Comparison of ENCODE assay signal across 10 mouse cellular contexts in genomic region chr12:8348733-8349513, GRCm38 (mm10). TPM values are rescaled to one million over a fixed set of nuclear protein-coding genes. Genes with fewer than 3 reads are reported as not detected.
A peak's percentile ranks its signal among the peaks of the same experiment; 100 is the strongest.
DNase-seq lines count a peak whose midpoint lies in the region; ATAC-seq and TF ChIP-seq lines count a peak whose summit lies in the region.
"Had no signal": no experiment of that assay in that cellular context is flagged by ENCODE, and none has a peak within 500 bp of the region (broad histone marks: within the 10 kb centered on the region; RNA-seq: fewer than 3 reads in every experiment).

No protein-coding gene starts in this region.

- WGBS in kidney, adult 2 months: 64% methylated on average over 9 of the region's 9 CpGs

- TF ChIP-seq POLR2A in kidney, adult 2 months (IDR thresholded peaks at IDR 0.05; ENCODE audit: low read depth, low read length): no peak
- no peak for TF ChIP-seq POLR2A in cortical plate, adult 2 months (IDR thresholded peaks at IDR 0.05; ENCODE audit: extremely low read depth, insufficient read depth, low read length)

- ATAC-seq in granulocyte monocyte progenitor cell, adult 5-6 weeks (replicated peaks; ENCODE audit: poor library complexity, severe bottlenecking): peak; percentile 23
- ATAC-seq: forebrain, postnatal 0 days; Patski had no signal

- peaks cover 13% of the 10 kb centered on the region for H3K4me1 ChIP-seq in kidney, adult 2 months (ENCODE audit: control insufficient read depth, insufficient read depth, low read length)
- H3K4me1 ChIP-seq in cortical plate, adult 2 months (ENCODE audit: control insufficient read depth, insufficient read depth, low read length): peaks cover 20% of the 10 kb centered on the region

- TF ChIP-seq CTCF in kidney, adult 2 months (conservative IDR thresholded peaks at IDR 0.05; ENCODE audit: insufficient read depth, insufficient read length, low read depth, low read length): no peak
- TF ChIP-seq CTCF in cortical plate, adult 2 months (IDR thresholded peaks at IDR 0.05; ENCODE audit: extremely low read depth, insufficient read depth, low read length): no peak

- H3K27ac ChIP-seq in kidney, adult 2 months (ENCODE audit: insufficient read depth, low read depth, low read length): peak overlapping the region; percentile 5; the same call in 1 of the 2 replicates
- peak overlapping the region; percentile 62; the same call in 1 of the 2 replicates for H3K27ac ChIP-seq in cortical plate, adult 2 months (ENCODE audit: insufficient read depth, low read length)

- DNase-seq in kidney, adult 2 months: peak; percentile 54
- no peak for DNase-seq in kidney, adult 18-20 months
- DNase-seq in lung, postnatal 25 days (ENCODE audit: low spot score): peak; percentile 85
- no peak for DNase-seq in cerebellum, postnatal 25 days
- DNase-seq in spleen, postnatal 14 days (ENCODE audit: low spot score in 2 of 2): no peak
- DNase-seq: forebrain, postnatal 0 days had no signal

- H3K36me3 ChIP-seq in kidney, adult 2 months (ENCODE audit: control insufficient read depth, insufficient read depth, low read length): no peaks in the 10 kb centered on the region

- no peak overlapping the region for H3K4me3 ChIP-seq in kidney, adult 2 months (ENCODE audit: insufficient read depth, low read depth, low read length)
- H3K4me3 ChIP-seq in cortical plate, adult 2 months (ENCODE audit: insufficient read depth, low read length): no peak overlapping the region

- no peaks in the 10 kb centered on the region for H3K27me3 ChIP-seq in kidney, adult 2 months (replicated peaks; ENCODE audit: control insufficient read depth, insufficient read depth, low read length)
- H3K27me3 ChIP-seq: Patski had no signal

RNA-seq across cellular contexts. Expression of gene Hs1bp3, which starts 35.7 kb away (rescaled TPM):
- polyA plus RNA-seq in kidney, adult 2 months (2012; rRNA removed): 25.3 and 27.7 TPM in 2 replicates
- 15.4 and 15.7 TPM in 2 replicates for polyA plus RNA-seq in cortical plate, adult 2 months (2012; rRNA removed)
- 5.4 and 19.9 TPM in 2 replicates for total RNA-seq in granulocyte monocyte progenitor cell, adult 5-6 weeks (2014; fragmentation: Nextera tagmentation)
- total RNA-seq in granulocyte monocyte progenitor cell, adult 5-6 weeks (2017): 5.8 and 11.2 TPM in 2 replicates

RNA-seq across cellular contexts. Expression of gene Gdf7, which starts 47.2 kb away (rescaled TPM):
- 1.1 and 1.5 TPM in 2 replicates for polyA plus RNA-seq in kidney, adult 2 months (2012; rRNA removed)
- polyA plus RNA-seq in cortical plate, adult 2 months (2012; rRNA removed): 0.06 and 0.23 TPM in 2 replicates
- not detected in 2 replicates for total RNA-seq in granulocyte monocyte progenitor cell, adult 5-6 weeks (2014; fragmentation: Nextera tagmentation)
- total RNA-seq in granulocyte monocyte progenitor cell, adult 5-6 weeks (2017): not detected in 2 replicates
- polyA plus RNA-seq: Patski; stomach, embryonic 14.5 days had no signal

Comparison
In these comparisons a context has a peak if more than half of its experiments do, and no peak if none do; other contexts are left out.
1. DNase-seq: peak in kidney, adult 2 months (single experiment) and lung, postnatal 25 days (single experiment); none in kidney, adult 18-20 months (single experiment), cerebellum, postnatal 25 days (0 of 2) and spleen, postnatal 14 days (0 of 2).